Mouse (Mus musculus): Measurements from ENCODE around the gene Bcl7b. TPM values are rescaled to one million over a fixed set of nuclear protein-coding genes. Genes with fewer than 3 reads are reported as not detected.

The Bcl7b gene
- total RNA-seq (2021), result 10 to 100 TPM; 41.9 to 43.3 TPM
- long read RNA-seq, experiment 1, transcript Bcl7b-202 (3 exons, 564 nt), result minor isoform, 14 of 173 reads
- long read RNA-seq, experiment 1, transcript Bcl7b-201 (6 exons, 1,758 nt), result major isoform, 139 of 173 reads
- long read RNA-seq, experiment 1, partial matches to known transcripts, result 5 of 173 reads
- long read RNA-seq, experiment 1, other reads (novel, unspliced or antisense), result 14 of 173 reads
- long read RNA-seq, experiment 2, transcript Bcl7b-201 (6 exons, 1,758 nt), result major isoform, 54 of 74 reads
- long read RNA-seq, experiment 2, partial matches to known transcripts, result 1 of 74 reads
- long read RNA-seq, experiment 2, other reads (novel, unspliced or antisense), result 16 of 74 reads

GRCm38 (mm10) chr5:135168063-135169062 is at the start of gene Bcl7b:
Gene Bcl7b (plus strand): TSS chr5:135168283.
- DNase-seq, result peak; percentile 97

- peak; percentile 81 for DNase-seq
Observed at GRCm38 (mm10) chr5:135118589-135119081, 49.4 kb upstream of the Bcl7b start.

GRCm38 (mm10) chr5:135120753-135121152 is 47.3 kb upstream of the Bcl7b start:
- DNase-seq, result no peak

GRCm38 (mm10) chr5:135126121-135126520 is 42.0 kb upstream of the Bcl7b start:
- DNase-seq, result no peak

- DNase-seq, result no peak
Observed at GRCm38 (mm10) chr5:135127669-135128068, 40.4 kb upstream of the Bcl7b start.

GRCm38 (mm10) chr5:135129747-135130146 is 38.3 kb upstream of the Bcl7b start:
- DNase-seq, result no peak

- no peak for DNase-seq
Observed at GRCm38 (mm10) chr5:135133736-135134405, 34.2 kb upstream of the Bcl7b start.

GRCm38 (mm10) chr5:135134534-135134933 is 33.5 kb upstream of the Bcl7b start:
- DNase-seq, result peak; percentile 52

GRCm38 (mm10) chr5:135139881-135140280 is 28.2 kb upstream of the Bcl7b start:
- DNase-seq, result no peak

- no peak for DNase-seq
Observed at GRCm38 (mm10) chr5:135144469-135144868, 23.6 kb upstream of the Bcl7b start.

- DNase-seq, result no peak
Observed at GRCm38 (mm10) chr5:135145532-135145931, 22.6 kb upstream of the Bcl7b start.

- DNase-seq, result no peak
Observed at GRCm38 (mm10) chr5:135145955-135146354, 22.1 kb upstream of the Bcl7b start.

- DNase-seq, result no peak
Observed at GRCm38 (mm10) chr5:135148715-135149052, 19.4 kb upstream of the Bcl7b start.

GRCm38 (mm10) chr5:135149053-135149819 is 18.8 kb upstream of the Bcl7b start, which contains the start of gene Tbl2:
Gene Tbl2 (plus strand): TSS chr5:135149657.
- DNase-seq, result peak; percentile 99

GRCm38 (mm10) chr5:135149820-135150178 is 18.3 kb upstream of the Bcl7b start:
- DNase-seq, result no peak

- no peak for DNase-seq
Observed at GRCm38 (mm10) chr5:135156496-135156895, 11.6 kb upstream of the Bcl7b start.

- peak; percentile 69 for DNase-seq
Observed at GRCm38 (mm10) chr5:135161221-135161620, 6.9 kb upstream of the Bcl7b start.

GRCm38 (mm10) chr5:135161650-135162049 is 6.4 kb upstream of the Bcl7b start:
- no peak for DNase-seq

GRCm38 (mm10) chr5:135162361-135162760 is 5.7 kb upstream of the Bcl7b start:
- no peak for DNase-seq

- no peak for DNase-seq
Observed at GRCm38 (mm10) chr5:135162821-135163220, 5.3 kb upstream of the Bcl7b start.

- no peak for DNase-seq
Observed at GRCm38 (mm10) chr5:135166909-135167308, 1.2 kb upstream of the Bcl7b start.

GRCm38 (mm10) chr5:135167469-135167868 is 614 bp upstream of the Bcl7b start:
- DNase-seq, result no peak
